Mouse (Mus musculus) embryonic facial prominence, embryonic 13.5 days (tissue): ENCODE results near the gene Slco3a1. TPM values are rescaled to one million over a fixed set of nuclear protein-coding genes. Genes with fewer than 3 reads are reported as not detected.

Source experiments
- ATAC-seq: fragments of 200-750 bp; cut with Nextera tagmentation; 2 replicates; pipeline ENCODE4 v1.8.0; 2017; ENCODE audit warnings: low read depth; ENCODE audit not compliant: insufficient number of reproducible peaks, insufficient read depth, low FRiP score, low TSS enrichment
- H3K27ac ChIP-seq: fragments of 300-500 bp; sonication (generic); 2 replicates; pipeline ENCODE4 v1.5.1; 2015; ENCODE audit warnings: moderate library complexity, mild to moderate bottlenecking, inconsistent platforms
- H3K27me3 ChIP-seq: fragments of 300-500 bp; sonication (generic); 2 replicates; pipeline ENCODE4 v1.6.1; 2015; ENCODE audit warnings: mild to moderate bottlenecking, inconsistent platforms
- H3K36me3 ChIP-seq: fragments of 300-500 bp; sonication (generic); 2 replicates; pipeline ENCODE4 v1.6.1; 2015; ENCODE audit warnings: mild to moderate bottlenecking, inconsistent platforms
- H3K4me1 ChIP-seq: fragments of 300-500 bp; sonication (generic); 2 replicates; pipeline ENCODE4 v1.6.1; 2015; ENCODE audit warnings: inconsistent platforms
- H3K4me2 ChIP-seq: fragments of 300-500 bp; sonication (generic); 2 replicates; pipeline ENCODE4 v1.6.1; 2015; ENCODE audit warnings: moderate library complexity, mild to moderate bottlenecking, inconsistent platforms
- H3K4me3 ChIP-seq: fragments of 300-500 bp; sonication (generic); 2 replicates; pipeline ENCODE4 v1.5.1; 2015; ENCODE audit warnings: mild to moderate bottlenecking, inconsistent platforms
- H3K9ac ChIP-seq: fragments of 300-500 bp; sonication (generic); 2 replicates; pipeline ENCODE4 v1.6.1; 2015; ENCODE audit warnings: mild to moderate bottlenecking, inconsistent platforms
- H3K9me3 ChIP-seq: fragments of 300-500 bp; sonication (generic); 2 replicates; pipeline ENCODE4 v1.6.1; 2016; ENCODE audit warnings: inconsistent platforms
- WGBS: fragments of 180-500 bp; shearing (Covaris S2); methylation state at CpG from one replicate; pipeline ENCODE4 v1.1.7; 2015; ENCODE audit warnings: mixed read lengths; 5-methylcytosine and 5-hydroxymethylcytosine counted together
- polyA plus RNA-seq: library from polyadenylated mRNA; unstranded; fragments of >200 nt; fragmentation: Nextera tagmentation; extraction: Ambion mirVana; gene quantifications from 2 replicates; pipeline ENCODE4 v1.2.1, GENCODE M21; 2015

Gene Slco3a1
- polyA plus RNA-seq, 1 experiment from 2014 or later = 11.6 TPM

DNA sequence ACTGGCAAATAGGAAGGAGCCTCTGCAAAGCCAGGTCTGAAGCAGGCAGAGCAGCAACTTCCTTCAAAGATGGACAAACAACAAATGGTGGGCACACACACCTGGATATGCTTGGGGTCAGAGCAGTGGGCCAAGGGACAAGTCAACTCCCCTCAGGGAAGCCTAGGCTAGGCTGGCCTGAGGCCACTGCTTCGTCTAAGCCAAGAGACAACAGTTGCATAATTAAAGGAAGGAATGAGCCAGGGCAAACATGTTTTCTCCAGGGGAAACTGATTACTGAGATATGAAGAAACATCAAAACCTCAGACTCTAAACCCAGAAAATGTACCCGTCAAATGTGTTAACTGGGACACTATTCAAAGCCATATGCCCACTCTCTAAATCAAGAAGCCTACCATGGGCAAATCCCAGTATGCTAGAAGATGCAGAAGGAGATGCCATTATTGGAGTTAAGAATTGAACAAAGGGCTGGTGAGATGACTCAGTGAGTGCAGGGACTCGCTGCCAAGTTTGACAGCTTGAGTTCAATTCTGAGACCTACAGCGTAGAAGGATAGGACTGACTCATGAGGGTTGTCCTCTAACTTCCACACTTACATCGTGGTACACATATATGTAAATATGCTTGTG lies 97.1 kb downstream of the Slco3a1 start:
- ATAC-seq = no peak
- WGBS = 72% methylated on average over 5 of the region's 5 CpGs

DNA sequence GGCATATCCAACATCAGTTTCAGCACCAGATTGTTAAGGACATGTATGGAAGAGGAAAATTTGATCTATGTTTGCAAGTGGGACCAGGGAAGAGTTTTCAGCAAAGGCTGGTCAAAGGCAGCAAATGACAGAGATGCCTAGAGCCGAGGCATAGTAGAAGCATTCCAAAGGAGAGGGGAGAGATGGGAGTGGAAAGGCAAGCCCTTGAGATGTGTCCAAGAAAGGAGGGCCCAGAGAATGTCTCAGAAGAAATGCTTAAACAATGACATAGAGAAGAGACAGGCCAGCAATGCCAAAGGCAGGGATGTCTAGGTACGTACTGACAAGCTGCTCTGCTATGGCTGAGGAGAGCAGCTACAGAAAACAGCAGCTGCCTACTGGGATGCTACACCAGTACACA lies 97.8 kb downstream of the Slco3a1 start:
- ATAC-seq = no peak
- no peak overlapping the region for H3K9ac ChIP-seq
- H3K36me3 ChIP-seq = no peaks in the 10 kb centered on the region
- H3K4me2 ChIP-seq = no peak overlapping the region
- no peaks in the 10 kb centered on the region for H3K9me3 ChIP-seq
- no peak overlapping the region for H3K27ac ChIP-seq
- H3K4me1 ChIP-seq = peaks cover 6% of the 10 kb centered on the region; the same call in 1 of the 2 replicates
- H3K4me3 ChIP-seq = no peak overlapping the region
- WGBS = 80% methylated on average over 2 of the region's 2 CpGs
- no peaks in the 10 kb centered on the region for H3K27me3 ChIP-seq

More for the DNA sequence above, 97.1 kb downstream of the Slco3a1 start:
- H3K4me3 ChIP-seq = no peak overlapping the region
- H3K4me2 ChIP-seq = no peak overlapping the region
- H3K9me3 ChIP-seq = no peaks in the 10 kb centered on the region
- H3K36me3 ChIP-seq = no peaks in the 10 kb centered on the region
- H3K27ac ChIP-seq = no peak overlapping the region
- peaks cover 6% of the 10 kb centered on the region; the same call in 1 of the 2 replicates for H3K4me1 ChIP-seq
- no peaks in the 10 kb centered on the region for H3K27me3 ChIP-seq
- H3K9ac ChIP-seq = no peak overlapping the region

DNA sequence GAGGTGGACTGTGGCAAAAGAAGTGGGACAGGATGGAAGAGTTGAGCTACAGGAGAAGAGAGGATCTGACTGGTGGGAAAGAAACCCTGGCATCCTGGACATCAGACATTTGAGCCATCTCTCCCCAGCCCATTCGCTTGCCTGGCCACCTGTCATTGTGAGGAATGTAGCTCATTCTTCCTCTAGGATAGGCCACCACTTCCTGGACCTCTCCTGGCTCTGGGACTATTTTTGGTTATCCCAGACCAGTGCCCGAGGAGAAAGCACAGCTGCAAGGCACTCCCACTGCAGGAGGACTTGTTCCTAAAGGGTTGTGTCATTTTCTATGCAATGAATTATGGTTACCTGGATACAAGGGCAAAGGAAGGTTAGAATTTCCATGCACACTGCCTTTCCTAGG lies 103.5 kb downstream of the Slco3a1 start:
- Histone ChIP-seq H3K9me3 (no peaks in the 10 kb centered on the region), H3K4me3 (no peak overlapping the region), H3K27ac (no peak overlapping the region), H3K4me1 (no peaks in the 10 kb centered on the region), H3K4me2 (no peak overlapping the region), H3K36me3 (no peaks in the 10 kb centered on the region), H3K9ac (no peak overlapping the region), H3K27me3 (no peaks in the 10 kb centered on the region)
- no peak for ATAC-seq
- WGBS = 63% methylated on average over 2 of the region's 2 CpGs

DNA sequence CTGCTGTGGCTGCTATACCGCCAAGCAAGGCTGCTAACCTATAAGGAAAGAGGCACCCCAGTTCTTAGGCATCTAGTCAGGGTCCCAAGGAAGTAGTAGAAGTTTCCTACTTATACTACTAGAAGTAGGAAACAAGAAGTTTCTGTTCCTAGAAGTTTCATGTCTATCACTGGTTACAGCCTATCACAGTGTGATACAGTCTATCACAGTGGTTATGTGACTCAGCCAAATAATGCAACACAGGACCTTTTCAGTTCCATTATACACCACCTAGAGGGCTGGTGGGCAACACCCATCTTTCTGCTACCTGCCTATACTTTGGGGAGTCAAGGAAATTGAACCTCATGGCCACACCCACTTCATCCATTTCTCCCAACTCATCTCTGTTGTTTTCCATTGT lies 104.8 kb downstream of the Slco3a1 start:
- Histone ChIP-seq H3K4me2 (no peak overlapping the region), H3K9ac (no peak overlapping the region), H3K27me3 (no peaks in the 10 kb centered on the region), H3K36me3 (no peaks in the 10 kb centered on the region), H3K4me3 (no peak overlapping the region), H3K4me1 (no peaks in the 10 kb centered on the region), H3K9me3 (no peaks in the 10 kb centered on the region), H3K27ac (no peak overlapping the region)
- WGBS = 97% methylated on average over 1 of the region's 1 CpGs
- no peak for ATAC-seq

DNA sequence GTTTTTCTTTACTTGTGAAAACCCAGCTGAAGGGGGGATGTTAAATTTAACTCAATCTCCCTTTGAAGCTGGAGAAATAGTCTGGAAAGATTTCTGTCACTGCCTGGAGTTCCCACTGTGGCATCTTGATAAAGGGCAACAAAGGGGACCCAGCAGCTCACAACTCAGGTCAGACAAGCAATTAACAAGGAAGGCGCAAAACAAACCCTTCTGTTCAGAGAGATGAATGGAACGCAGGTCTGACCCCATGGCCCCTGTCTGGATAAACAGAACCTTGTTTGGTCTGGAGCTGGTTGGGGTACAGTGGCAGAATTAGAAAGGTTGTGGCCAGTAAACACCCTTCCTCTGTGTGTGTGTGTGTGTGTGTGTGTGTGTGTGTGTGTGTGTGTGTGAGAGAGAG lies 106.8 kb downstream of the Slco3a1 start:
- WGBS = 17% methylated on average over 2 of the region's 2 CpGs
- Histone ChIP-seq H3K4me3 (no peak overlapping the region), H3K4me2 (no peak overlapping the region), H3K36me3 (no peaks in the 10 kb centered on the region), H3K9me3 (no peaks in the 10 kb centered on the region), H3K4me1 (no peaks in the 10 kb centered on the region), H3K9ac (no peak overlapping the region), H3K27ac (no peak overlapping the region), H3K27me3 (no peaks in the 10 kb centered on the region)
- ATAC-seq = no peak

DNA sequence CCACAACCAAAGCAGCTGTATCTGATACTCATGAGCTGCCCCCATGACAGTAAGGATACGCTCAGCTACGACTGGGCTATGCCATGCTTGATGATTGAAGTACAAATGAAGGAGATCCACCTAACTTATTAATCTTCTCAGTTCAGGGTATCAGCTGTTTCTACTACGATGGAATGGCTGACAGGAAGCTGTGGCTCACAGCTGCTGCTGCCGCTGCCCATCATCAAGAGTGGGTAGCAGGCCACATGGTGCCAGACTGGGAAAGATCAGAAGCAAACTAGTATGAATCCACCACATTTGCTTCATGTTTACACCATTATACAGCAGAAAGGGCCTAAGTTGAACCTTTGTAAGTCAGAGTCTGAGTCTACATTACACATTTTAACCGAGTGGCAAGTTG lies 109.4 kb downstream of the Slco3a1 start:
- H3K27ac ChIP-seq = no peak overlapping the region
- no peak overlapping the region for H3K4me3 ChIP-seq
- ATAC-seq = no peak
- H3K9me3 ChIP-seq = no peaks in the 10 kb centered on the region
- H3K27me3 ChIP-seq = no peaks in the 10 kb centered on the region
- no peak overlapping the region for H3K4me2 ChIP-seq
- H3K9ac ChIP-seq = no peak overlapping the region
- no peaks in the 10 kb centered on the region for H3K36me3 ChIP-seq
- 75% methylated on average over 5 of the region's 5 CpGs for WGBS
- no peaks in the 10 kb centered on the region for H3K4me1 ChIP-seq

DNA sequence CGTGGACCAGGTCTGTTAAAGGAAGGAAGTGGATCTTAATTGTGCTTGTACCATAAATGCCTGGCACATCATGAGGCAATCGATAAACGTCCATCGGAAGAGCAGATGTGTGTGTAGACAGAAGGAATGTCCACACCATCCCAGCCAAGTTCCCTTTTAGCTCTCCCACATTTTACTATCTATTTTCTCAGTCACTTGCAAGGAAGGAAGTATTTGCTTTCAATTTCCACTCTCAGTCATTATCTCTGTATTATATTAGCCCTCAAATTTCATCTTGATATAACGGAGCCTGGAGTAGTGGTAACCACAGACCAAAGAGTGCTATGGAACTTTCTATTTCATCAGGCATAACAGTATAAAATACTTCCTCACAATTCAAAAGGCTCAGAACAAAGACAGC lies 112.2 kb downstream of the Slco3a1 start:
- H3K4me1 ChIP-seq = no peaks in the 10 kb centered on the region
- no peak for ATAC-seq
- no peaks in the 10 kb centered on the region for H3K9me3 ChIP-seq
- no peaks in the 10 kb centered on the region for H3K27me3 ChIP-seq
- H3K36me3 ChIP-seq = no peaks in the 10 kb centered on the region
- no peak overlapping the region for H3K9ac ChIP-seq
- H3K4me2 ChIP-seq = no peak overlapping the region
- H3K27ac ChIP-seq = no peak overlapping the region
- H3K4me3 ChIP-seq = no peak overlapping the region
- 68% methylated on average over 5 of the region's 5 CpGs for WGBS

DNA sequence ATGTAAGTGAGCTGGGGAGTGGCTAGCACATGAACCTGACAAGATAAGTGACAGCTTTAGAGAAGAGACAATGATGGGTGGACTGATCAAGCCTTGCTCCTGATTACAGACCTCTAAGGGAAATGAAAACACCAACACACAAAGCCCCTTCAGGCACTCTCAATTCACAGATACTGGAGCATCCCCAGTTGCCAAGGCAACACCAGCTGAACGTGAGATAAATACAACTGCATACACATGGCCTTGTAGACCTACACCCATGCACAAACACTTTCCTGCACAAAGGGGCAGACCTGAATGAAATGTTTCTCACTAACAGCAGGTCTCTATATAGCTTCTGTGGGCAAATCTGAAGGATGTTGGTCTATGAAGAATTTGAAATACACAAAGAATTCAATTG lies 117.0 kb downstream of the Slco3a1 start:
- Histone ChIP-seq H3K9me3 (no peaks in the 10 kb centered on the region), H3K9ac (no peak overlapping the region), H3K36me3 (no peaks in the 10 kb centered on the region), H3K27me3 (no peaks in the 10 kb centered on the region), H3K4me1 (0 out of 2 replicates have a peak, but pooled peaks cover 4% of the 10 kb centered on the region), H3K27ac (no peak overlapping the region), H3K4me3 (no peak overlapping the region), H3K4me2 (no peak overlapping the region)
- no peak for ATAC-seq
- 52% methylated on average over 1 of the region's 1 CpGs for WGBS

DNA sequence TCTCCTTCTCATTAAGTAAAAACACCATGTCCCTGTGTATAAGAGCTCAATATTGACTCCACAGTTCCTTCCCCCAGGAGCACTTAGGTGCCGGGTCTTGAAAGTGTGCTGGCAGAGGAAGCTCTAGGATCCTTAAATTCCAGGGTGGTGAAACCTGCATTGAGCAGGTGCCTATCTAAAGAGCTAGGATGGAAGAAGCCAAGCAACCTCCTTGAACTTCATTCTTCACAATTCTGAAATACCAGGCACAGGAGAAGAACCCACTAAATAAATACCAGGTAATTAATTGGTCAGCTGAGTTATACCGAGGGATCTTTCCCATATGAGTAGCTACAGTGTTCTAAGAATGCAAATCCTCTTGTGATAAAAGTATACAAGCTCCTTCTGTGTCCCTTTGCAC lies 117.9 kb downstream of the Slco3a1 start:
- H3K27me3 ChIP-seq = no peaks in the 10 kb centered on the region
- 0 out of 2 replicates have a peak, but pooled peaks cover 4% of the 10 kb centered on the region for H3K4me1 ChIP-seq
- H3K36me3 ChIP-seq = no peaks in the 10 kb centered on the region
- no peak overlapping the region for H3K9ac ChIP-seq
- WGBS = 93% methylated on average over 2 of the region's 2 CpGs
- no peak overlapping the region for H3K4me2 ChIP-seq
- ATAC-seq = no peak
- no peaks in the 10 kb centered on the region for H3K9me3 ChIP-seq
- no peak overlapping the region for H3K4me3 ChIP-seq
- H3K27ac ChIP-seq = no peak overlapping the region

DNA sequence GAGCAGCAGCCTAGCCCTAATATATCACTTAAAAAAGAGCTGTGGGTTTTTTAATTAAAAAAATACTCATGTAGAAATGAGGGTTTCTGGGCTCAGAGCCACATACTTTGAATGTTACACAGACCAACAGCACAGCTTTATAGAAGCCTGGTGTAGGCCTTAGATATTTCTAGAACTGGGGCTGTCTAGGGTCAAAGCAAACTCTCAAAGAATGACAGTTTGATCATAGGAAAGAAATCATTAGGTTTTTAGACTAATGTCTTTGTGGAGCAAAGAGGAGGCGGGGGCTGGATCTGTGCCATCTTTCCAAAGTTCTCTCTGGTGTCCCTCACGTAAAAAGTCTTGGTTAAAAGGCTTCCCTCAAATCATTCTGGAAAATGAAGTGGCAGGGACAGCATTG lies 121.6 kb downstream of the Slco3a1 start:
- WGBS = 60% methylated on average over 2 of the region's 2 CpGs
- H3K27me3 ChIP-seq = no peaks in the 10 kb centered on the region

DNA sequence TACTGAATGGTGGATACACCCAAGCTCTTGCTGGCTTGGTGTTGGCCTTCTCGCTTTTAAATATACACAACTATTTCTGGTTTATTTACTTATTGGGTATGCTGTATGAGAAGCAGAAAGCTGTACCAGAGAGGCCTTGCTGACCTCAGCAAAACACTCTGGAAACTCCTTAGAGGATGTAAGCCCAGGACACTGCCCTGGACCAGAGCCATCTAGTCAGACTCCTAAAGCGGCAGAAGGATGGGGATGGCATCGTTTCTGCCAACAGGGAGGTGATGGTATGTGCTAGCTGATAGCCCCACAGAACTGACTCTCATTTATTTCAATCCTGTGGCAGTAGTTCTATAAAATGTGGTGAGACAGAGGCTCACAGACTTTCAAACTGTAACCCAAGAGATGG lies 125.3 kb downstream of the Slco3a1 start:
- no peak for ATAC-seq
- Histone ChIP-seq H3K36me3 (no peaks in the 10 kb centered on the region), H3K9me3 (no peaks in the 10 kb centered on the region), H3K9ac (no peak overlapping the region), H3K4me1 (0 out of 2 replicates have a peak, but pooled peaks cover 8% of the 10 kb centered on the region), H3K4me3 (no peak overlapping the region), H3K4me2 (no peak overlapping the region), H3K27ac (no peak overlapping the region), H3K27me3 (no peaks in the 10 kb centered on the region)
- WGBS = 89% methylated on average over 3 of the region's 3 CpGs

More for the DNA sequence above, 121.6 kb downstream of the Slco3a1 start:
- Histone ChIP-seq H3K36me3 (no peaks in the 10 kb centered on the region), H3K4me2 (no peak overlapping the region), H3K27ac (no peak overlapping the region), H3K9ac (no peak overlapping the region), H3K4me3 (no peak overlapping the region), H3K4me1 (0 out of 2 replicates have a peak, but pooled peaks cover 4% of the 10 kb centered on the region), H3K9me3 (no peaks in the 10 kb centered on the region)
- ATAC-seq = no peak

DNA sequence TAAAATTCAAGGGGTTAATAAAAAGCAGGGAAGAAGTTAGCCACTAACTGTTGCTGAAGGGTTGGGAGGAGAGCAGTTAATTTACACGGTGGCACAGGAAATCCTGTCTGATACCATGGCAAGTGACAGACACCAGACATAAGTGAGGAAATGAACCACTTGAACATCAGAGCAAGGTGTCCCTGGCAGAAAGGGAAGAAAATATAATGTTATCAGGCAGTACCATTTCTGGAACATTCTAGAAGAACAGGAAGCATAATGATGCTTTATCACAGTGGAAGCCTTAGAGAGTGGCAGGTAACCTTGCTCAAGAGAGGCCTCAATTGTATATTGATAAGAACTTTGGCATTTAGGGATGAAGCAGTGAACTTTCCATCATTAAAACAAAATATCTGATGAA lies 127.4 kb downstream of the Slco3a1 start:
- H3K27me3 ChIP-seq = no peaks in the 10 kb centered on the region

More for the DNA sequence above, 127.4 kb downstream of the Slco3a1 start:
- Histone ChIP-seq H3K4me1 (peaks cover 25% of the 10 kb centered on the region), H3K9ac (no peak overlapping the region), H3K36me3 (no peaks in the 10 kb centered on the region), H3K4me2 (no peak overlapping the region), H3K9me3 (no peaks in the 10 kb centered on the region), H3K4me3 (no peak overlapping the region), H3K27ac (no peak overlapping the region)
- 46% methylated on average over 1 of the region's 1 CpGs for WGBS
- ATAC-seq = no peak
